Mouse (Mus musculus) testis, adult 2 months (tissue): Measurements from ENCODE around the gene Disc1. TPM values are rescaled to one million over a fixed set of nuclear protein-coding genes. Genes with fewer than 3 reads are reported as not detected.

Experiments
- H3K27ac ChIP-seq: fragments of 200-500 bp; 2 replicates; pipeline ENCODE4 v1.5.1; 2012; ENCODE audit warnings: low read depth, low read length; ENCODE audit not compliant: control insufficient read depth, insufficient read depth
- H3K27me3 ChIP-seq: fragments of 200-500 bp; 2 replicates; pipeline ENCODE4 v1.6.1; 2012; ENCODE audit warnings: mild to moderate bottlenecking, low read length, moderate library complexity; ENCODE audit not compliant: control insufficient read depth, insufficient read depth
- H3K36me3 ChIP-seq: fragments of 200-500 bp; 2 replicates; pipeline ENCODE4 v1.6.1; 2012; ENCODE audit warnings: mild to moderate bottlenecking, low read length; ENCODE audit not compliant: control insufficient read depth, insufficient read depth
- H3K4me1 ChIP-seq: fragments of 200-500 bp; 2 replicates; pipeline ENCODE4 v1.6.1; 2012; ENCODE audit warnings: low read length; ENCODE audit not compliant: control insufficient read depth, insufficient read depth
- H3K4me3 ChIP-seq: fragments of 200-500 bp; 2 replicates; pipeline ENCODE4 v1.5.1; 2012; ENCODE audit warnings: low read depth, mild to moderate bottlenecking, low read length, moderate library complexity, mixed read lengths; ENCODE audit not compliant: control insufficient read depth
- CTCF ChIP-seq: fragments of 200-500 bp; IDR thresholded peaks from 2 replicates; pipeline ENCODE4 v1.5.1; 2012; ENCODE audit warnings: low read depth, mild to moderate bottlenecking, inconsistent platforms, low read length, moderate library complexity; ENCODE audit not compliant: control insufficient read depth, insufficient read depth, insufficient replicate concordance
- POLR2A ChIP-seq: fragments of 200-500 bp; IDR thresholded peaks from 2 replicates; pipeline ENCODE4 v1.6.1; 2012; ENCODE audit warnings: low read depth, mild to moderate bottlenecking, inconsistent platforms, low read length, moderate library complexity; ENCODE audit not compliant: control insufficient read depth
- polyA plus RNA-seq: library from polyadenylated mRNA; depleted of rRNA; stranded (reverse); fragments of >200 nt; gene quantifications from 2 replicates; pipeline ENCODE4 v1.2.3, GENCODE M21; 2012

The Disc1 gene
- polyA plus RNA-seq, 1 experiment: 0.21 TPM

DNA sequence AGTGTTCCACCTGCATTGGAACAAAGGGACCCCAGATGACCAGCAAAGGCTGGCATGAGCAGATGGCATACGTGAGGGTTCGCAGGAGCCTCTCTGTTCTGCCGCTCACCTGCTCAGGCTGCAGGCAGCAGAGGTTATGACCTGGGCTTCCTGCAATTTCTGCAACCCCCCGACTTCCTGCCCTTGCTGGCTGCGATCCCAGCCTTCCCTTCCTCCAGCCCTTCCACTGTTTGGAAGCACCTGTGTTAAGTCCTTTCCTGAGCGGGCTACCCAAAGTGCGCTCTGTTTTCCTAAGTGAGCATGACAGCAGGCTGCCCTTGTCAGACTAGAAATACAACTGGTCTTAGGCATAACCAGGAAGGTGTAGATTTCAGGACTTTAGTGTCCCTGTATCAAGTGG is 16.9 kb upstream of the Disc1 start:
- no peaks in the 10 kb centered on the region for H3K27me3 ChIP-seq
- H3K27ac ChIP-seq: no peak overlapping the region
- no peak for TF ChIP-seq CTCF
- no peak for TF ChIP-seq POLR2A
- no peaks in the 10 kb centered on the region for H3K36me3 ChIP-seq
- H3K4me1 ChIP-seq: no peaks in the 10 kb centered on the region
- H3K4me3 ChIP-seq: no peak overlapping the region

- Histone ChIP-seq H3K27ac (no peak overlapping the region), H3K36me3 (no peaks in the 10 kb centered on the region)
- TF ChIP-seq CTCF (no peak), POLR2A (no peak)
Observed at GRCm38 (mm10) chr8:125038731-125039130, 15.3 kb upstream of the Disc1 start.

GRCm38 (mm10) chr8:125040587-125041375 is 13.2 kb upstream of the Disc1 start:
- H3K4me1 ChIP-seq: no peaks in the 10 kb centered on the region

More at GRCm38 (mm10) chr8:125038731-125039130, 15.3 kb upstream of the Disc1 start:
- Histone ChIP-seq H3K4me1 (no peaks in the 10 kb centered on the region), H3K4me3 (no peak overlapping the region), H3K27me3 (no peaks in the 10 kb centered on the region)

GRCm38 (mm10) chr8:125041496-125041895 is 12.5 kb upstream of the Disc1 start:
- no peaks in the 10 kb centered on the region for H3K36me3 ChIP-seq
- no peak overlapping the region for H3K27ac ChIP-seq
- H3K4me1 ChIP-seq: no peaks in the 10 kb centered on the region
- TF ChIP-seq POLR2A (no peak), CTCF (no peak)
- H3K4me3 ChIP-seq: no peak overlapping the region
- H3K27me3 ChIP-seq: no peaks in the 10 kb centered on the region

More at GRCm38 (mm10) chr8:125040587-125041375, 13.2 kb upstream of the Disc1 start:
- Histone ChIP-seq H3K27me3 (no peaks in the 10 kb centered on the region), H3K27ac (no peak overlapping the region), H3K4me3 (no peak overlapping the region), H3K36me3 (no peaks in the 10 kb centered on the region)
- TF ChIP-seq CTCF (no peak), POLR2A (no peak)

- Histone ChIP-seq H3K4me1 (no peaks in the 10 kb centered on the region), H3K27ac (no peak overlapping the region), H3K27me3 (no peaks in the 10 kb centered on the region), H3K4me3 (no peak overlapping the region), H3K36me3 (no peaks in the 10 kb centered on the region)
- no peak for TF ChIP-seq CTCF
- no peak for TF ChIP-seq POLR2A
Observed at GRCm38 (mm10) chr8:125043394-125043793, 10.6 kb upstream of the Disc1 start.

DNA sequence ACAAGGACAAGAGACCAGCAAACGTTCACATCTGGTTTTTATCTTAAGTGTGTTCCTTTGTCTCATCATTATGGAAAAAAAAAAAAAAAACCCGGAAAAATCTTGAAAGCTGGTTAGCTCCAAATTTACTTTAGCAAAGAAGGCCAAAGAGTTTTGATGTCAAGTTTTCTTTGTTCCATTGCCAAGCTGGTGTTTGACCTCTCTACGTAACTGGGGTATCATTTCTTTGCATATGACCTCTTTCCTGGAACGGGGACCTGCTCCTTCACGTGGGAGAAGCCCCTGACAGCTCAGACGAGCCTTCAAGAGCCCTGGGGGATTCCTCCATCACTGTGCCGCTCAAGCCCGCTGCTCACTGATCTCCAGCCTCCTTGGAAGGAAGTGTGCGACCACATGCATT is 10.1 kb upstream of the Disc1 start:
- Histone ChIP-seq H3K36me3 (no peaks in the 10 kb centered on the region), H3K4me3 (no peak overlapping the region), H3K27me3 (no peaks in the 10 kb centered on the region), H3K27ac (no peak overlapping the region), H3K4me1 (no peaks in the 10 kb centered on the region)
- TF ChIP-seq POLR2A (no peak), CTCF (no peak)

GRCm38 (mm10) chr8:125045760-125046159 is 8.2 kb upstream of the Disc1 start:
- no peak for TF ChIP-seq POLR2A
- no peak for TF ChIP-seq CTCF
- no peaks in the 10 kb centered on the region for H3K36me3 ChIP-seq
- H3K27me3 ChIP-seq: no peaks in the 10 kb centered on the region
- no peaks in the 10 kb centered on the region for H3K4me1 ChIP-seq
- no peak overlapping the region for H3K27ac ChIP-seq
- H3K4me3 ChIP-seq: no peak overlapping the region
